Mouse (Mus musculus) mammary gland, adult 2 months (tissue): ENCODE measurements around the gene Pgpep1l. TPM values are rescaled to one million over a fixed set of nuclear protein-coding genes. Genes with fewer than 3 reads are reported as not detected.

Experiments used
- polyA plus RNA-seq: library from polyadenylated mRNA; depleted of rRNA; stranded (reverse); fragments of >200 nt; gene quantifications from 2 replicates; pipeline ENCODE4 v1.2.3, GENCODE M21; 2012; ENCODE audit warnings: low replicate concordance; rRNA removed

The Pgpep1l gene
- 0.24 and 0.33 TPM in 2 replicates for polyA plus RNA-seq

GRCm38 (mm10) chr7:68264028-68264453 is at the start of gene Pgpep1l:
Pgpep1l (minus strand) TSS chr7:68264233.

DNA sequence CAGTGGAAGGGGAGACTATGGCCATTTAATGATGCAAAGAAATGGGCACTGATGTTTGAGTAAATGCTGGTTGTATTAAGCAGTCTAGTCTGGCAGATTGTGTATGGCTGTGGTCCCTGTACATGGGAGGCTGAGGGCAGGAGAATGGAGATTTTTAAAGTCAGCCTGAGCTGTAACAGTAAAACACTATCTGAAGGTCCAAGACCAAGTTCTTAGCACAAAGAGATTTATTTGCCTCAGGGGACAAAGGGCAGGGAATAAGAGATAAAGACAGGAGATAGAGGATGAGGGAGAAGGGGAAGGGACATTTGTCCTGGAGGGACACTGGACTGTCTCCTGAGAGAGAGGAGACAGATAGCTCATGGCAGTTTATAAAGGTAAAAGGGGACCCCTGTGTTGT is 9.5 kb upstream of the Pgpep1l start, which contains the start of gene Fam169b:
Gene Fam169b, plus strand, starts transcription at position 325 of the 400 bp plus-strand sequence.

Other genes with a start within 250 kb of the Pgpep1l start
- gene Fam169b, start 9.6 kb upstream of the Pgpep1l start, polyA plus RNA-seq = 14.0 and 19.2 TPM in 2 replicates